Mouse (Mus musculus): Measurements from ENCODE around the gene Gps1. TPM values are rescaled to one million over a fixed set of nuclear protein-coding genes. Genes with fewer than 3 reads are reported as not detected.

Gene Gps1
- total and polyA plus RNA-seq, 3 experiments, result 158 to 184 (median 174) TPM

DNA sequence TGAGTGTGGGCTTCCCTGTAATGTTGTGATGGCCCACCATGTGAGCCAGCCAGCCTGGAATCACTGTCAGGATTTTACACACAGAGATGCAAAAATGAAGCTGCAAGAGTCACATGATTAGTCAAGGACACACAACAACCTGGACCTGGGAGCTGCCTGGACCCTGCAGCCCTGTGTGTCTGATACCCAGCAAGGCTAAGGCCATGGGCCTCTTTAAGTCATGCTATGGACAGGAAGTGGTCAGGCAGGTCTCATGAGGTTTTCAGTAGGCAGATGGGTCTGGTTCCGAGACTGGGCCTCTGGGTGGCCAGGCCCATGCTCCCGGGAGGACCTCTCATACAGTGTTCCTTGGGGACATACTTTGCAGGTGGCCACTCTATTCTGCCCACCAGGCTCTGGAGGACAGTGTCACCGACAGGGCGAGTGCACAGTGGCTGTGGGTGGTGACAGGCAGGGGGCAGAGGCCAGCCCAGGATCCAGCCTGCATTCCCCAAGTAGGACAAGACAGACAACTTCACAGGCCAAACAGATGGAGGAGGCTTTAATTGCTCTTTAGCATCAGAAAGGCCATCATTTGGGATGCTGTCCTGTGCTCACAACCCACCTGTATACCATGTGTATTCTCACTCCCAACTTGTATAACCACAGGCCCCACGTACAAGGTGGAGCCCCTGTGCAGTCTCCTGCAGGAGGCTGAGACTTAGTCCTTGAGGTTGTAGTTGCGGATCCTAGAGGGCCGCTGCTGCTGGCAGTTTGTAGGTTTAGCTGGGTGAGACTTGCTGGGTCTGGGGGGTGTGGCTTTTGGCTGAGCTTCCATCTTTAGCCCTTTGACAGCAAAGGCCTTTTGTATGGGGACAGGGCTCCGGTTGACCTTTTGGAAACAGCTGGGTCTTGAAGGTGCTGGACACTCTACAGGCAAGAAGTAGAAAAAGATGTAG is 42.2 kb downstream of the Gps1 start:
- H3K9me3 ChIP-seq (replicated peaks; ENCODE audit: low read length), result no peaks in the 10 kb centered on the region
- H3K79me2 ChIP-seq (replicated peaks; ENCODE audit: control insufficient read depth, extremely low read depth, insufficient read depth, poor library complexity, severe bottlenecking), result peaks cover 23% of the 10 kb centered on the region
- H3K27ac ChIP-seq (ENCODE audit: insufficient read depth, low read depth), result no peak overlapping the region

DNA sequence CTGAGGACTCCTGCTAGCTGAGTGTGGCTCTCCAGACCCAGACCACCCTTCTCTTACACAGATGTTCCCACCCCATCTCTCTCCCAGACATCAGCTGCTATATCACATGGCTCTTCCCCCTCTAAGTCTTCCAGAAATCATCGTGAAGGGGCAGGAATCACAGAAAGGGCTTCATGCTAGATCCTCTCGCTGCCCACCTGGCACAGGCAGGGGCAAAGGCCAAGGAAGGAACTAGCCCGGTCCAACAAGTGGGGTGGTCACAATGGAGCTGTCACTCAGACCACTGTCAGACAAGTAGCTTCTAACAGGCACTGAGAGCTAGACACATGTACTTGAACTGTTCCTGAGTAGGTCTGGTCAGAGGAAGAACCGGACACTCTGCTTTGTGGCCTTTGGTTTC is 44.3 kb downstream of the Gps1 start:
- no peak overlapping the region for H3K4me3 ChIP-seq (replicated peaks in 1 of 3; ENCODE audit: low read depth in 2 of 3, low read length in 2 of 3, poor library complexity in 1 of 3)
- no peaks in the 10 kb centered on the region for H3K9me3 ChIP-seq (replicated peaks; ENCODE audit: low read length)
- peaks cover 16 to 32% of the 10 kb centered on the region in 2 experiments for H3K4me1 ChIP-seq (ENCODE audit: control insufficient read depth in 1 of 2, insufficient read depth in 2 of 2)
- dilution Hi-C loops (cut with MboI; ENCODE audit: extremely low pct_ligation_motif_present, extremely low pct_unique_long_range_greater_than_20kb, low sequenced_read_pairs), result no loop called here
- no peaks in the 10 kb centered on the region for H3K27me3 ChIP-seq (replicated peaks)
- no peak overlapping the region for H3K4me2 ChIP-seq (ENCODE audit: insufficient read depth, low read depth, poor library complexity, severe bottlenecking)
- no peak overlapping the region for H3K27ac ChIP-seq (ENCODE audit: insufficient read depth, low read depth)
- in situ Hi-C loops (cut with MboI; ENCODE audit: low pct_ligation_motif_present, low pct_unique_long_range_greater_than_20kb, low sequenced_read_pairs), result no loop called here
- TF ChIP-seq UBTF (IDR thresholded peaks at IDR 0.05; ENCODE audit: low read depth, low read length) (no peak), MAZ (IDR thresholded peaks at IDR 0.05; ENCODE audit: low read depth, low read length) (no peak), GABPA (IDR thresholded peaks at IDR 0.05; ENCODE audit: insufficient replicate concordance, low read depth, low read length) (no peak), CTCF (conservative IDR thresholded peaks at IDR 0.05 in 1 of 2, IDR thresholded peaks at IDR 0.05 in 1 of 2; ENCODE audit: low read depth in 2 of 2, low read length in 2 of 2) (no peak), POLR2A (IDR thresholded peaks at IDR 0.05; ENCODE audit: low read depth, low read length) (no peak), RCOR1 (conservative IDR thresholded peaks at IDR 0.05; ENCODE audit: low read depth, low read length) (no peak), TCF12 (IDR thresholded peaks at IDR 0.05; ENCODE audit: low read depth, low read length) (no peak), NELFE (IDR thresholded peaks at IDR 0.05; ENCODE audit: low read depth, low read length) (no peak), ZC3H11A (IDR thresholded peaks at IDR 0.05; ENCODE audit: low read depth, low read length) (no peak), ZMIZ1 (IDR thresholded peaks at IDR 0.05; ENCODE audit: low read depth, low read length) (no peak), USF2 (conservative IDR thresholded peaks at IDR 0.05; ENCODE audit: low read depth, low read length) (no peak)
- no peak for DNase-seq (ENCODE audit: extremely low read depth)
- peaks cover 1% of the 10 kb centered on the region; the same call in 1 of the 2 replicates for H3K79me2 ChIP-seq (replicated peaks; ENCODE audit: control insufficient read depth, extremely low read depth, insufficient read depth, poor library complexity, severe bottlenecking)
- H3K36me3 ChIP-seq (replicated peaks in 1 of 2; ENCODE audit: control insufficient read depth in 1 of 2, insufficient read depth in 1 of 2, low read length in 1 of 2), result peaks cover 0 to 14% of the 10 kb centered on the region in 2 experiments
- no peak overlapping the region for H3K9ac ChIP-seq (ENCODE audit: insufficient read depth, low read depth)

More for the DNA sequence above, 42.2 kb downstream of the Gps1 start:
- no peak overlapping the region for H3K9ac ChIP-seq (ENCODE audit: insufficient read depth, low read depth)
- H3K36me3 ChIP-seq (replicated peaks in 1 of 2; ENCODE audit: control insufficient read depth in 1 of 2, insufficient read depth in 1 of 2, low read length in 1 of 2), result peaks cover 3 to 30% of the 10 kb centered on the region in 2 experiments
- dilution Hi-C loops (cut with MboI; ENCODE audit: extremely low pct_ligation_motif_present, extremely low pct_unique_long_range_greater_than_20kb, low sequenced_read_pairs), result no loop called here
- DNase-seq (ENCODE audit: extremely low read depth), result no peak
- peaks cover 26 to 46% of the 10 kb centered on the region in 2 experiments for H3K4me1 ChIP-seq (ENCODE audit: control insufficient read depth in 1 of 2, insufficient read depth in 2 of 2)
- H3K4me3 ChIP-seq (replicated peaks in 1 of 3; ENCODE audit: low read depth in 2 of 3, low read length in 2 of 3, poor library complexity in 1 of 3), result no peak overlapping the region
- in situ Hi-C loops (cut with MboI; ENCODE audit: low pct_ligation_motif_present, low pct_unique_long_range_greater_than_20kb, low sequenced_read_pairs), result no loop called here
- no peak for TF ChIP-seq BHLHE40 (IDR thresholded peaks at IDR 0.05; ENCODE audit: low read depth, low read length)
- TF ChIP-seq E2F4 (IDR thresholded peaks at IDR 0.05; ENCODE audit: insufficient replicate concordance, low read depth, low read length), result no peak
- TF ChIP-seq MXI1 (IDR thresholded peaks at IDR 0.05; ENCODE audit: low read depth, low read length), result no peak
- no peak for TF ChIP-seq MYC (IDR thresholded peaks at IDR 0.05; ENCODE audit: low read depth, low read length)
- no peak for TF ChIP-seq USF1 (IDR thresholded peaks at IDR 0.05; ENCODE audit: low read depth, low read length)
- TF ChIP-seq SMC3 (IDR thresholded peaks at IDR 0.05; ENCODE audit: low read depth, low read length), result no peak
- no peak for TF ChIP-seq ETS1 (conservative IDR thresholded peaks at IDR 0.05; ENCODE audit: low read depth, low read length)
- TF ChIP-seq ZNF384 (IDR thresholded peaks at IDR 0.05; ENCODE audit: low read depth, low read length), result no peak
- TF ChIP-seq POLR2A (IDR thresholded peaks at IDR 0.05; ENCODE audit: low read depth, low read length), result no peak
- TF ChIP-seq ZKSCAN1 (IDR thresholded peaks at IDR 0.05; ENCODE audit: borderline replicate concordance, low read depth, low read length), result no peak
- no peaks in the 10 kb centered on the region for H3K27me3 ChIP-seq (replicated peaks)
- no peak overlapping the region for H3K4me2 ChIP-seq (ENCODE audit: insufficient read depth, low read depth, poor library complexity, severe bottlenecking)

All from CH12.LX (cell line).